Mouse (Mus musculus) neural tube, embryonic 13.5 days (tissue): ENCODE measurements around the gene Eif2s2. TPM values are rescaled to one million over a fixed set of nuclear protein-coding genes. Genes with fewer than 3 reads are reported as not detected.
"Not testable (repeated sequence)": the region's sequence is repeated elsewhere in the genome, so short reads cannot be mapped to it uniquely, and the experiment has no call there.

ENCODE experiments used
- ATAC-seq: fragments of 200-750 bp; cut with Nextera tagmentation; 2 replicates; pipeline ENCODE4 v1.8.0; 2017; ENCODE audit warnings: low read depth, mild to moderate bottlenecking, moderate TSS enrichment, moderate library complexity
- H3K27ac ChIP-seq: fragments of 300-500 bp; sonication (generic); replicated peaks from 2 replicates; pipeline ENCODE4 v1.5.1; 2015; ENCODE audit warnings: moderate library complexity, mild to moderate bottlenecking, inconsistent platforms
- H3K27me3 ChIP-seq: fragments of 300-500 bp; sonication (generic); 2 replicates; pipeline ENCODE4 v1.6.1; 2015; ENCODE audit warnings: mild to moderate bottlenecking, inconsistent platforms
- H3K36me3 ChIP-seq: fragments of 300-500 bp; sonication (generic); 2 replicates; pipeline ENCODE4 v1.6.1; 2015; ENCODE audit warnings: mild to moderate bottlenecking, inconsistent platforms
- H3K4me1 ChIP-seq: fragments of 300-500 bp; sonication (generic); replicated peaks from 2 replicates; pipeline ENCODE4 v1.6.1; 2015; ENCODE audit warnings: inconsistent platforms
- H3K4me2 ChIP-seq: fragments of 300-500 bp; sonication (generic); 2 replicates; pipeline ENCODE4 v1.6.1; 2015; ENCODE audit warnings: inconsistent platforms, mild to moderate bottlenecking, moderate library complexity
- H3K4me3 ChIP-seq: fragments of 300-500 bp; sonication (generic); 2 replicates; pipeline ENCODE4 v1.5.1; 2015; ENCODE audit warnings: mild to moderate bottlenecking, inconsistent platforms
- H3K9ac ChIP-seq: fragments of 300-500 bp; sonication (generic); 2 replicates; pipeline ENCODE4 v1.6.1; 2015; ENCODE audit warnings: moderate library complexity, mild to moderate bottlenecking, inconsistent platforms
- H3K9me3 ChIP-seq: fragments of 300-500 bp; sonication (generic); 2 replicates; pipeline ENCODE4 v1.6.1; 2016; ENCODE audit warnings: inconsistent platforms
- WGBS: fragments of 180-500 bp; shearing (Covaris S2); methylation state at CpG from one replicate; pipeline ENCODE4 v1.1.7; 2015; 5-methylcytosine and 5-hydroxymethylcytosine counted together
- polyA plus RNA-seq: library from polyadenylated mRNA; unstranded; fragments of >200 nt; fragmentation: Nextera tagmentation; extraction: Ambion mirVana; gene quantifications from 2 replicates; pipeline ENCODE4 v1.2.1, GENCODE M21; 2015

Gene Eif2s2
- polyA plus RNA-seq, 1 experiment from 2014 or later: 77.2 TPM

- 82% methylated on average over 13 of the region's 13 CpGs for WGBS
Observed at GRCm38 (mm10) chr2:154917866-154918641, 25.3 kb upstream of the Eif2s2 start.

GRCm38 (mm10) chr2:154916547-154916946, 23.8 kb upstream of the Eif2s2 start:
- no peak overlapping the region for H3K27ac ChIP-seq
- H3K9me3 ChIP-seq: no peaks in the 10 kb centered on the region
- H3K4me3 ChIP-seq: no peak overlapping the region
- 19% methylated on average over 2 of the region's 2 CpGs for WGBS
- no peak for ATAC-seq
- no peaks in the 10 kb centered on the region for H3K36me3 ChIP-seq
- H3K27me3 ChIP-seq: peaks cover 36% of the 10 kb centered on the region
- no peaks in the 10 kb centered on the region for H3K4me1 ChIP-seq
- H3K9ac ChIP-seq: no peak overlapping the region
- no peak overlapping the region for H3K4me2 ChIP-seq

More at GRCm38 (mm10) chr2:154917866-154918641, 25.3 kb upstream of the Eif2s2 start:
- no peak for ATAC-seq
- Histone ChIP-seq H3K4me3 (no peak overlapping the region), H3K4me1 (no peaks in the 10 kb centered on the region), H3K27me3 (peaks cover 42% of the 10 kb centered on the region), H3K27ac (no peak overlapping the region), H3K4me2 (no peak overlapping the region), H3K9me3 (no peaks in the 10 kb centered on the region), H3K9ac (no peak overlapping the region), H3K36me3 (no peaks in the 10 kb centered on the region)

GRCm38 (mm10) chr2:154915922-154916541, 23.3 kb upstream of the Eif2s2 start:
- ATAC-seq: no peak
- Histone ChIP-seq H3K9ac (no peak overlapping the region), H3K4me2 (no peak overlapping the region), H3K4me1 (no peaks in the 10 kb centered on the region), H3K4me3 (no peak overlapping the region), H3K27me3 (peaks cover 31% of the 10 kb centered on the region), H3K36me3 (no peaks in the 10 kb centered on the region), H3K27ac (no peak overlapping the region), H3K9me3 (no peaks in the 10 kb centered on the region)
- WGBS: 71% methylated on average over 12 of the region's 12 CpGs

GRCm38 (mm10) chr2:154909789-154910188, 17.1 kb upstream of the Eif2s2 start:
- ATAC-seq: no peak
- H3K4me1 ChIP-seq: no peaks in the 10 kb centered on the region
- no peaks in the 10 kb centered on the region; the same call in 1 of the 2 replicates for H3K27me3 ChIP-seq
- no peak overlapping the region for H3K4me3 ChIP-seq
- no peak overlapping the region for H3K4me2 ChIP-seq
- H3K9me3 ChIP-seq: no peaks in the 10 kb centered on the region
- no peak overlapping the region for H3K9ac ChIP-seq
- no peaks in the 10 kb centered on the region for H3K36me3 ChIP-seq
- H3K27ac ChIP-seq: no peak overlapping the region
- 74% methylated on average over 6 of the region's 6 CpGs for WGBS

- H3K4me2 ChIP-seq, H3K36me3 ChIP-seq, H3K27me3 ChIP-seq, ATAC-seq, H3K9me3 ChIP-seq, H3K9ac ChIP-seq, H3K27ac ChIP-seq, H3K4me1 ChIP-seq, H3K4me3 ChIP-seq: not testable (repeated sequence)
- 48% methylated on average over 2 of the region's 2 CpGs for WGBS
Observed at GRCm38 (mm10) chr2:154908223-154908622, 15.5 kb upstream of the Eif2s2 start.

- H3K27me3 ChIP-seq: no peaks in the 10 kb centered on the region
- no peak overlapping the region for H3K4me2 ChIP-seq
- no peak for ATAC-seq
- H3K36me3 ChIP-seq: no peaks in the 10 kb centered on the region
- no peaks in the 10 kb centered on the region for H3K4me1 ChIP-seq
- no peak overlapping the region for H3K27ac ChIP-seq
- H3K4me3 ChIP-seq: no peak overlapping the region
- H3K9me3 ChIP-seq: no peaks in the 10 kb centered on the region
- no peak overlapping the region for H3K9ac ChIP-seq
- 35% methylated on average over 2 of the region's 2 CpGs for WGBS
Observed at GRCm38 (mm10) chr2:154905796-154906195, 13.1 kb upstream of the Eif2s2 start.

GRCm38 (mm10) chr2:154902111-154902510, 9.4 kb upstream of the Eif2s2 start:
- 92% methylated on average over 3 of the region's 3 CpGs for WGBS

GRCm38 (mm10) chr2:154899412-154899811, 6.7 kb upstream of the Eif2s2 start:
- H3K4me3 ChIP-seq: not testable (repeated sequence)

More at GRCm38 (mm10) chr2:154902111-154902510, 9.4 kb upstream of the Eif2s2 start:
- ATAC-seq: no peak
- H3K4me3 ChIP-seq: no peak overlapping the region
- H3K27ac ChIP-seq: no peak overlapping the region
- H3K9me3 ChIP-seq: no peaks in the 10 kb centered on the region
- H3K4me2 ChIP-seq: no peak overlapping the region
- H3K9ac ChIP-seq: no peak overlapping the region
- no peaks in the 10 kb centered on the region for H3K4me1 ChIP-seq
- H3K27me3 ChIP-seq: no peaks in the 10 kb centered on the region
- no peaks in the 10 kb centered on the region for H3K36me3 ChIP-seq

GRCm38 (mm10) chr2:154899004-154899403, 6.3 kb upstream of the Eif2s2 start:
- H3K27me3 ChIP-seq, H3K9me3 ChIP-seq, H3K36me3 ChIP-seq, H3K4me1 ChIP-seq, ATAC-seq, H3K9ac ChIP-seq, H3K4me3 ChIP-seq, H3K4me2 ChIP-seq, H3K27ac ChIP-seq: not testable (repeated sequence)
- WGBS: 88% methylated on average over 8 of the region's 8 CpGs

More at GRCm38 (mm10) chr2:154899412-154899811, 6.7 kb upstream of the Eif2s2 start:
- H3K36me3 ChIP-seq, H3K27ac ChIP-seq, H3K9me3 ChIP-seq, H3K27me3 ChIP-seq, ATAC-seq, H3K9ac ChIP-seq, H3K4me1 ChIP-seq, H3K4me2 ChIP-seq: not testable (repeated sequence)
- WGBS: 85% methylated on average over 4 of the region's 4 CpGs

- no peaks in the 10 kb centered on the region for H3K9me3 ChIP-seq
- no peak overlapping the region for H3K9ac ChIP-seq
- 71% methylated on average over 4 of the region's 4 CpGs for WGBS
- H3K4me2 ChIP-seq: peak overlapping the region; percentile 64
- no peak overlapping the region for H3K27ac ChIP-seq
- no peak for ATAC-seq
- 0 out of 2 replicates have a peak overlapping the region, but pooled peaks have one; percentile 92 for H3K4me3 ChIP-seq
- H3K4me1 ChIP-seq: peaks cover 24% of the 10 kb centered on the region
- no peaks in the 10 kb centered on the region for H3K36me3 ChIP-seq
- H3K27me3 ChIP-seq: 0 out of 2 replicates have a peak, but pooled peaks cover 4% of the 10 kb centered on the region
Observed at GRCm38 (mm10) chr2:154893548-154893947, 813 bp upstream of the Eif2s2 start.

- Histone ChIP-seq H3K4me1 (peaks cover 24% of the 10 kb centered on the region), H3K4me2 (peak overlapping the region; percentile 64), H3K9me3 (no peaks in the 10 kb centered on the region), H3K27ac (no peak overlapping the region), H3K27me3 (0 out of 2 replicates have a peak, but pooled peaks cover 4% of the 10 kb centered on the region), H3K4me3 (peak overlapping the region; percentile 92), H3K9ac (peak overlapping the region; percentile 50; the same call in 1 of the 2 replicates), H3K36me3 (peaks cover under 1% of the 10 kb centered on the region; the same call in 1 of the 2 replicates)
- WGBS: 13% methylated on average over 12 of the region's 12 CpGs
- ATAC-seq: no peak; the same call in 1 of the 2 replicates
Observed at GRCm38 (mm10) chr2:154893045-154893385, 280 bp upstream of the Eif2s2 start.

- Histone ChIP-seq H3K4me2 (peak overlapping the region; percentile 76), H3K4me3 (peak overlapping the region; percentile 92), H3K27me3 (0 out of 2 replicates have a peak, but pooled peaks cover 4% of the 10 kb centered on the region), H3K4me1 (peaks cover 24% of the 10 kb centered on the region), H3K9ac (peak overlapping the region; percentile 93), H3K36me3 (peaks cover 12% of the 10 kb centered on the region), H3K27ac (no peak overlapping the region), H3K9me3 (no peaks in the 10 kb centered on the region)
- WGBS: 15% methylated on average over 2 of the region's 2 CpGs
- ATAC-seq: no peak
Observed at GRCm38 (mm10) chr2:154891585-154891984, 1.1 kb downstream of the Eif2s2 start.
